Mouse (Mus musculus): ENCODE measurements around the gene Arid5b. TPM values are rescaled to one million over a fixed set of nuclear protein-coding genes. Genes with fewer than 3 reads are reported as not detected.

The Arid5b gene
- total RNA-seq, 2 experiments from 2014 or later = 4.3 to 11.3 TPM

DNA sequence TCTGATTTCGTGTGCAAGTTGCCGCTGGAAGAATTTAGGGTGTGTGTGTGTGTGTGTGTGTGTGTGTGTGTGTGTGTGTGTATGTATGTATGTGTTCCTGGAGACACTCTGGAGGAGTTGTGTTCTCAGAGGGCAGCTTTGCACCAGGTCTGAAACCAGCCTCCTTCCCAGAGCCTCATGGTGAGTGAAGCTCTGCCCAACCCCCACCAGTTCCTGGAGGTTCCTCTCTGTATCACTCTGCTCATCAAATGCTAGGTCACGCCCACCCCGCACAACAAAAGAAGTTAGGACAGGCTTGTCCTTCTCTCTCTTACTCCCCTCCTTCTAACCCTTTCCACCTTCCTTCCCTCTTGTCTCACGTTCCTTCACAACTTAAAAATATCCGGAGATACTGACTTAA lies 234.6 kb downstream of the Arid5b start:
- ATAC-seq (replicated peaks; ENCODE audit: low FRiP score, poor library complexity, severe bottlenecking) = no peak

All from erythroblast, adult 5-6 weeks (primary cell).